Mouse (Mus musculus) G1E (cell line): ENCODE results near the gene Ly6f. TPM values are rescaled to one million over a fixed set of nuclear protein-coding genes. Genes with fewer than 3 reads are reported as not detected.

ENCODE experiments used
- ATAC-seq: 2 replicates; pipeline ENCODE4 v1.8.0; 2016; ENCODE audit warnings: mild to moderate bottlenecking; ENCODE audit not compliant: insufficient number of reproducible peaks, poor library complexity, low FRiP score, severe bottlenecking; ENCODE audit errors: extremely low read depth
- DNase-seq: peaks from one replicate; pipeline ENCODE4 v3.0.0; 2012; ENCODE audit warnings: low spot score
- H3K27me3 ChIP-seq: 2 replicates; pipeline ENCODE4 v1.6.1; 2012; ENCODE audit warnings: mild to moderate bottlenecking, low read length, inconsistent platforms; ENCODE audit not compliant: insufficient read depth
- H3K36me3 ChIP-seq: replicated peaks from 2 replicates; pipeline ENCODE3; 2012; ENCODE audit warnings: mild to moderate bottlenecking, inconsistent platforms
- H3K4me1 ChIP-seq: 2 replicates; pipeline ENCODE4 v1.6.1; 2012; ENCODE audit warnings: low read depth, low read length, inconsistent platforms, mixed read lengths; ENCODE audit not compliant: insufficient read depth
- H3K4me3 ChIP-seq: 2 replicates; pipeline ENCODE4 v1.5.1; 2012; ENCODE audit warnings: low read depth, mild to moderate bottlenecking, inconsistent platforms, low read length, moderate library complexity, mixed read lengths
- H3K9me3 ChIP-seq: replicated peaks from 2 replicates; pipeline ENCODE4 v1.6.1; 2012; ENCODE audit warnings: inconsistent platforms
- CTCF ChIP-seq: IDR thresholded peaks from 2 replicates; pipeline ENCODE4 v1.5.1; 2012; ENCODE audit warnings: low read depth, low read length, inconsistent platforms, mixed read lengths
- GATA1 ChIP-seq: IDR thresholded peaks from 2 replicates; pipeline ENCODE4 v1.6.1; 2012; ENCODE audit warnings: borderline replicate concordance, low read length, inconsistent platforms, mixed read lengths
- GATA2 ChIP-seq: IDR thresholded peaks from 2 replicates; pipeline ENCODE4 v1.6.1; 2012; ENCODE audit warnings: low read depth, low read length, inconsistent platforms, borderline replicate concordance
- POLR2AphosphoS5 ChIP-seq: IDR thresholded peaks from 2 replicates; pipeline ENCODE4 v1.6.1; 2012; ENCODE audit warnings: low read depth, low read length, inconsistent platforms; ENCODE audit not compliant: insufficient replicate concordance
- TAL1 ChIP-seq: conservative IDR thresholded peaks from 2 replicates; pipeline ENCODE4 v1.6.1; 2012; ENCODE audit warnings: low read depth, low read length, inconsistent platforms, mixed read lengths
- polyA plus RNA-seq: library from polyadenylated mRNA; stranded (reverse); fragments of >175 nt; gene quantifications from 2 replicates; pipeline ENCODE4 v1.2.3, GENCODE M21; 2012
- total RNA-seq, 2 experiments: library from RNA; stranded (forward) in 1 of 2; stranded (reverse) in 1 of 2; fragments of 200-1000 nt in 1 of 2; fragments of >200 nt in 1 of 2; fragmentation: Nextera tagmentation in 1 of 2; gene quantifications; 2 replicates each; pipeline ENCODE4 v1.2.3; 2014 to 2017

Gene Ly6f
- total and polyA plus RNA-seq, 3 experiments, result not detected

- Histone ChIP-seq H3K9me3 (peaks cover 33% of the 10 kb centered on the region), H3K4me3 (no peak overlapping the region), H3K4me1 (no peaks in the 10 kb centered on the region), H3K27me3 (no peaks in the 10 kb centered on the region), H3K36me3 (no peaks in the 10 kb centered on the region)
- no peak for TF ChIP-seq GATA1
- TF ChIP-seq POLR2AphosphoS5, result no peak
- no peak for TF ChIP-seq GATA2
- no peak for TF ChIP-seq TAL1
- TF ChIP-seq CTCF, result no peak
- DNase-seq, result no peak
- ATAC-seq, result no peak
Observed at GRCm38 (mm10) chr15:75265863-75266262, 2.4 kb upstream of the Ly6f start.

- H3K9me3 ChIP-seq, result peaks cover 34% of the 10 kb centered on the region
- DNase-seq (no peak), ATAC-seq (no peak)
- no peaks in the 10 kb centered on the region for H3K4me1 ChIP-seq
- no peaks in the 10 kb centered on the region for H3K36me3 ChIP-seq
- no peak overlapping the region for H3K4me3 ChIP-seq
- no peaks in the 10 kb centered on the region for H3K27me3 ChIP-seq
- TF ChIP-seq TAL1 (no peak), GATA2 (no peak), GATA1 (no peak), CTCF (no peak), POLR2AphosphoS5 (no peak)
Observed at GRCm38 (mm10) chr15:75266626-75267025, 1.6 kb upstream of the Ly6f start.

- ATAC-seq (no peak), DNase-seq (no peak)
- Histone ChIP-seq H3K4me1 (no peaks in the 10 kb centered on the region), H3K36me3 (no peaks in the 10 kb centered on the region), H3K9me3 (peaks cover 50% of the 10 kb centered on the region), H3K27me3 (no peaks in the 10 kb centered on the region), H3K4me3 (no peak overlapping the region)
- TF ChIP-seq GATA2 (no peak), TAL1 (no peak), POLR2AphosphoS5 (no peak), GATA1 (no peak), CTCF (no peak)
Observed at GRCm38 (mm10) chr15:75268916-75269829, 952 bp downstream of the Ly6f start.

GRCm38 (mm10) chr15:75270169-75270568, 1.9 kb downstream of the Ly6f start:
- Histone ChIP-seq H3K4me3 (no peak overlapping the region), H3K36me3 (no peaks in the 10 kb centered on the region), H3K27me3 (no peaks in the 10 kb centered on the region), H3K9me3 (peaks cover 54% of the 10 kb centered on the region), H3K4me1 (no peaks in the 10 kb centered on the region)
- no peak for ATAC-seq
- DNase-seq, result no peak
- TF ChIP-seq POLR2AphosphoS5 (no peak), GATA2 (no peak)

- Histone ChIP-seq H3K27me3 (no peaks in the 10 kb centered on the region), H3K4me1 (no peaks in the 10 kb centered on the region), H3K9me3 (peaks cover 56% of the 10 kb centered on the region), H3K4me3 (no peak overlapping the region), H3K36me3 (no peaks in the 10 kb centered on the region)
- TF ChIP-seq GATA2, result no peak
- no peak for DNase-seq
- no peak for ATAC-seq
Observed at GRCm38 (mm10) chr15:75270691-75271362, 2.6 kb downstream of the Ly6f start.

- Histone ChIP-seq H3K27me3 (no peaks in the 10 kb centered on the region), H3K4me3 (no peak overlapping the region), H3K9me3 (peaks cover 55% of the 10 kb centered on the region), H3K4me1 (no peaks in the 10 kb centered on the region), H3K36me3 (no peaks in the 10 kb centered on the region)
- ATAC-seq, result no peak
- TF ChIP-seq GATA1 (no peak), POLR2AphosphoS5 (no peak), TAL1 (no peak), GATA2 (no peak), CTCF (no peak)
- DNase-seq, result no peak
Observed at GRCm38 (mm10) chr15:75271426-75271825, 3.2 kb downstream of the Ly6f start.
